Mouse (Mus musculus) lung, embryonic 16.5 days (tissue): ENCODE results near the gene Akt3. TPM values are rescaled to one million over a fixed set of nuclear protein-coding genes. Genes with fewer than 3 reads are reported as not detected.
A peak's percentile ranks its signal among the peaks of the same experiment; 100 is the strongest.

ENCODE experiments used
- ATAC-seq: fragments of 200-750 bp; cut with Nextera tagmentation; 2 replicates; pipeline ENCODE4 v1.8.0; 2017; ENCODE audit warnings: low read depth, mild to moderate bottlenecking, moderate library complexity
- H3K27ac ChIP-seq: fragments of 300-500 bp; sonication (generic); 2 replicates; pipeline ENCODE4 v1.5.1; 2014; ENCODE audit warnings: mild to moderate bottlenecking, control low read depth, low read length
- H3K27me3 ChIP-seq: fragments of 300-500 bp; sonication (generic); 2 replicates; pipeline ENCODE4 v1.6.1; 2014; ENCODE audit warnings: low read depth, low read length, mixed read lengths; ENCODE audit not compliant: control insufficient read depth, insufficient read depth
- H3K36me3 ChIP-seq: fragments of 300-500 bp; sonication (generic); 2 replicates; pipeline ENCODE4 v1.6.1; 2014; ENCODE audit warnings: low read length; ENCODE audit not compliant: control insufficient read depth, insufficient read depth
- H3K4me1 ChIP-seq: fragments of 300-500 bp; sonication (generic); replicated peaks from 2 replicates; pipeline ENCODE4 v1.6.1; 2014; ENCODE audit warnings: low read length, mixed read lengths; ENCODE audit not compliant: control insufficient read depth, insufficient read depth
- H3K4me2 ChIP-seq: fragments of 300-500 bp; sonication (generic); 2 replicates; pipeline ENCODE4 v1.6.1; 2014; ENCODE audit warnings: low read depth, low read length, control low read depth
- H3K4me3 ChIP-seq: fragments of 300-500 bp; sonication (generic); 2 replicates; pipeline ENCODE4 v1.5.1; 2014; ENCODE audit warnings: mild to moderate bottlenecking, low read length, control low read depth
- H3K9ac ChIP-seq: fragments of 300-500 bp; sonication (generic); 2 replicates; pipeline ENCODE4 v1.6.1; 2014; ENCODE audit warnings: low read length, control low read depth
- H3K9me3 ChIP-seq: fragments of 300-500 bp; sonication (generic); 2 replicates; pipeline ENCODE4 v1.6.1; 2016; ENCODE audit warnings: low read length; ENCODE audit not compliant: control insufficient read depth
- WGBS: fragments of 180-500 bp; shearing (Covaris S2); extraction: QIAGEN DNeasy Blood & Tissue Kit; methylation state at CpG from one replicate; pipeline ENCODE4 v1.1.7; 2014; 5-methylcytosine and 5-hydroxymethylcytosine counted together
- polyA plus RNA-seq: library from polyadenylated mRNA; unstranded; fragments of >200 nt; fragmentation: Nextera tagmentation; extraction: Ambion mirVana; gene quantifications from 2 replicates; pipeline ENCODE4 v1.2.1, GENCODE M21; 2015

The Akt3 gene
- polyA plus RNA-seq, 1 experiment from 2014 or later = 4.1 TPM

- Histone ChIP-seq H3K9ac (no peak overlapping the region), H3K27me3 (no peaks in the 10 kb centered on the region), H3K4me1 (no peaks in the 10 kb centered on the region), H3K27ac (no peak overlapping the region), H3K4me3 (no peak overlapping the region), H3K4me2 (no peak overlapping the region), H3K9me3 (no peaks in the 10 kb centered on the region), H3K36me3 (no peaks in the 10 kb centered on the region)
- ATAC-seq = no peak
These were observed 62.8 kb downstream of the Akt3 start for GRCm38 (mm10) chr1:177195224-177195623.

- ATAC-seq = no peak
- Histone ChIP-seq H3K27me3 (no peaks in the 10 kb centered on the region), H3K36me3 (no peaks in the 10 kb centered on the region), H3K4me3 (no peak overlapping the region), H3K4me2 (no peak overlapping the region), H3K9ac (no peak overlapping the region), H3K27ac (no peak overlapping the region), H3K4me1 (no peaks in the 10 kb centered on the region), H3K9me3 (no peaks in the 10 kb centered on the region)
- WGBS = 39% methylated on average over 1 of the region's 1 CpGs
These were observed 63.7 kb downstream of the Akt3 start for GRCm38 (mm10) chr1:177194324-177194723.

- no peak overlapping the region for H3K4me2 ChIP-seq
- WGBS = 66% methylated on average over 3 of the region's 3 CpGs
- ATAC-seq = no peak
- no peaks in the 10 kb centered on the region for H3K27me3 ChIP-seq
- no peaks in the 10 kb centered on the region for H3K4me1 ChIP-seq
- H3K9me3 ChIP-seq = no peaks in the 10 kb centered on the region
- H3K9ac ChIP-seq = no peak overlapping the region
- H3K4me3 ChIP-seq = no peak overlapping the region
- H3K27ac ChIP-seq = no peak overlapping the region
- H3K36me3 ChIP-seq = no peaks in the 10 kb centered on the region
These were observed 66.4 kb downstream of the Akt3 start for GRCm38 (mm10) chr1:177191623-177192022.

DNA sequence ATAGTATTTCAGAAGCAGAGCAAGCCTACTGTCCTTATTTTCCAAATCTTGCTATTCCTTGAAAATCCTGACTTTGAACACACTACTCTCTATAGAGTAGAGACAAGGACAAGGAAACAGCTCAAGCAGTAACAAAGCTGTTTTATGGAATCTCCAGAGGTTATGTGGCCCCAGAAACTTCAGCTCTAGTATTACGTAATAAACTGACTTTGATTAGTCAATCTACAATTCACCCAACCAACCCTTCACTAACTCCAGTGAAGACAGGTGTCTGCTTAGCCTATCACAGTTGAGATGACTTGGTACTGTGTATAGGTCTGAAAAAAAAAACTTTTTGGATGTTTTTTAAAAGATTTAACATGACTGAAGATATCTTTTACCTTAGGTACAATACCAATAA, 67.6 kb downstream of the Akt3 start:
- H3K4me3 ChIP-seq = no peak overlapping the region
- no peak overlapping the region for H3K4me2 ChIP-seq
- H3K27me3 ChIP-seq = no peaks in the 10 kb centered on the region
- no peak for ATAC-seq
- no peak overlapping the region for H3K27ac ChIP-seq
- no peaks in the 10 kb centered on the region for H3K9me3 ChIP-seq
- no peaks in the 10 kb centered on the region for H3K36me3 ChIP-seq
- H3K9ac ChIP-seq = no peak overlapping the region
- 91% methylated on average over 1 of the region's 1 CpGs for WGBS
- no peaks in the 10 kb centered on the region for H3K4me1 ChIP-seq

DNA sequence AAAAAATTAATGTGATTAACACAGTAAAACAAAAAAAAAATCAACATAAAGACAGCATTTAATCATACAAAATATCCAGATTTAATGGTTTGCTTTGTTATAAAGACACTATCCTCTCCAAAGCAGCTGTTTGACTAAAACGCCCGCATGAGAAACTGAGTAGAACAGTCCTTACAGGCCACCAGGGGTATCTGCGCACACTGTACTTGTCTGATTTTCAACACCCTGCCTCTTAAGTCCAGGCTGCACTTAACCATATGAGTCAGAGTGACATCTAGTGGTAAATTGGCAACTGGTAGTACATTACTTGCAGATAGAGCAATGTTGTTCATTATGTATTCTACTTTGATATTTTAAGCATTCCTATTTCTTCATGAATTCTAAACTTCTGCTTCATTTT, 69.3 kb downstream of the Akt3 start:
- H3K9me3 ChIP-seq = no peaks in the 10 kb centered on the region
- H3K27me3 ChIP-seq = no peaks in the 10 kb centered on the region
- no peak overlapping the region for H3K4me2 ChIP-seq
- no peak overlapping the region for H3K27ac ChIP-seq
- H3K4me1 ChIP-seq = no peaks in the 10 kb centered on the region
- 26% methylated on average over 3 of the region's 3 CpGs for WGBS
- H3K9ac ChIP-seq = no peak overlapping the region
- peak; percentile 80 for ATAC-seq
- no peaks in the 10 kb centered on the region for H3K36me3 ChIP-seq
- H3K4me3 ChIP-seq = no peak overlapping the region

GRCm38 (mm10) chr1:177186751-177187150, 71.3 kb downstream of the Akt3 start:
- no peak overlapping the region for H3K9ac ChIP-seq
- no peaks in the 10 kb centered on the region for H3K4me1 ChIP-seq
- H3K9me3 ChIP-seq = no peaks in the 10 kb centered on the region
- H3K27me3 ChIP-seq = no peaks in the 10 kb centered on the region
- H3K4me3 ChIP-seq = no peak overlapping the region
- H3K36me3 ChIP-seq = no peaks in the 10 kb centered on the region
- no peak overlapping the region for H3K4me2 ChIP-seq
- WGBS = 72% methylated on average over 2 of the region's 2 CpGs
- no peak for ATAC-seq
- H3K27ac ChIP-seq = no peak overlapping the region

DNA sequence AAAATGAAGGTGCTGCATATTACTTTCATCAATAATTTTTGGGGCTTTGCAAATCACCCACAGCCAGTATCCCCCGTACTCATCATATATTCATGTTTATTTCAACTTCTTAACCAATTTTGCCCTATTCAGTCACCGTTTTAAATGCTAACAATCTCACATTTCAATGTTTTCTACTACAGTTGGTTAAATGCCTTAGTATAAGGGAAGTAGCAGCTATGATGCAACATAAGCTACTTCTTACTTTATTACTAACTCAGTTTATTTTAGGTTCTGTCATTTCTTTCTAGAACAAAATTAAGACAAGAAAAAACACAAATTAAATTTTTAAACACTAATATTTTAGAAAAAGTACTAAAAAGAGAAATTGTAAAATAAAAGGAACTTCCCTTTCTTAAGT, 78.4 kb downstream of the Akt3 start:
- Histone ChIP-seq H3K4me3 (no peak overlapping the region), H3K4me1 (no peaks in the 10 kb centered on the region), H3K4me2 (no peak overlapping the region), H3K9me3 (no peaks in the 10 kb centered on the region), H3K9ac (no peak overlapping the region), H3K27me3 (no peaks in the 10 kb centered on the region), H3K27ac (no peak overlapping the region), H3K36me3 (no peaks in the 10 kb centered on the region)
- WGBS = 76% methylated on average over 2 of the region's 2 CpGs
- no peak for ATAC-seq

GRCm38 (mm10) chr1:177175436-177175835, 82.6 kb downstream of the Akt3 start:
- Histone ChIP-seq H3K4me2 (no peak overlapping the region), H3K4me1 (no peaks in the 10 kb centered on the region), H3K27me3 (no peaks in the 10 kb centered on the region), H3K9ac (no peak overlapping the region), H3K9me3 (no peaks in the 10 kb centered on the region), H3K27ac (no peak overlapping the region), H3K4me3 (no peak overlapping the region), H3K36me3 (no peaks in the 10 kb centered on the region)
- ATAC-seq = no peak

DNA sequence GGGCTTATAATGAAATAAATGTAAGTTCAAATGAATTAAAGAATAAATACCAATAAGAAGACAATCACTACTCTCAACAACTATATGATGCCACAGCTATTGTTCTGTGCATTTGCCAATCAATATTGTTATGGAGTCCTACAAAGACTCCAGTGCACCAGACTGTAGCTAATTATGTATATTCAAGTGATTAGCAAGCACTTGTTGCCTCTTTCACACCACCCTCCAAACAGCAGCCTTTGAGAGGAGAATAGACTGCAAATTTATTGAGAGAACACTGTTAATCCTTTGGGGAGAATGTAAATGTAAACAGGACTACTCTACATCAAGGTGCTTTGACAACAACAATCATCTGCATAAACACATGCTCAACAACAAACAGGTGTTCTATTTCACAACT, 86.7 kb downstream of the Akt3 start:
- no peaks in the 10 kb centered on the region for H3K9me3 ChIP-seq
- no peak overlapping the region for H3K27ac ChIP-seq
- H3K4me2 ChIP-seq = no peak overlapping the region
- H3K4me3 ChIP-seq = no peak overlapping the region
- H3K9ac ChIP-seq = no peak overlapping the region
- H3K36me3 ChIP-seq = no peaks in the 10 kb centered on the region
- ATAC-seq = no peak
- H3K27me3 ChIP-seq = no peaks in the 10 kb centered on the region
- H3K4me1 ChIP-seq = no peaks in the 10 kb centered on the region

DNA sequence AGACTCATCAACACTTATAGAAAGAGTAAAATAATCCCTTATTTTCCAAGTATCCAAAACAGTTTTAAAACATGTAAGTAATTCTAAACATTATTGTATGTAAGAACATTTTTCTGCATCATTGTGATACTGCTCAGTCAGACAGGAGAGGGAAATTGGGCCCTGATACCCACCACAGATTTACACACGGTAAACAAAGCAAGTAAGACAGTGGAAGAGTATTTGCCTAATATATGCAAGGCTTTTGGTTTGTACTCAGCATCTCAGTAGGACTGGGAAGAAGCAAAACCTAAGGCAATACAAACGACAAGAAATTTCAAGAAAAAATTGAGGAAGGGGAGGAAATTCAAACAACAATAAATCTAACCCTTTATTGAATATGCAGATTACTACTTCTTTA, 92.2 kb downstream of the Akt3 start:
- H3K4me2 ChIP-seq = no peak overlapping the region
- H3K36me3 ChIP-seq = no peaks in the 10 kb centered on the region
- H3K9me3 ChIP-seq = no peaks in the 10 kb centered on the region
- H3K4me1 ChIP-seq = no peaks in the 10 kb centered on the region
- H3K27ac ChIP-seq = no peak overlapping the region
- no peak for ATAC-seq
- H3K4me3 ChIP-seq = no peak overlapping the region
- H3K27me3 ChIP-seq = no peaks in the 10 kb centered on the region
- WGBS = 43% methylated on average over 2 of the region's 2 CpGs
- H3K9ac ChIP-seq = no peak overlapping the region
